Mouse (Mus musculus) CH12.LX (cell line): ENCODE results near the gene Synj2. TPM values are rescaled to one million over a fixed set of nuclear protein-coding genes. Genes with fewer than 3 reads are reported as not detected.
A peak's percentile ranks its signal among the peaks of the same experiment; 100 is the strongest.

Source experiments
- DNase-seq: peaks from one replicate; pipeline ENCODE4 v3.0.0-alpha.2; 2013; ENCODE audit errors: extremely low read depth
- H3K27ac ChIP-seq: 2 replicates; pipeline ENCODE4 v1.5.1; 2012; ENCODE audit warnings: low read depth, mild to moderate bottlenecking, control low read depth, moderate library complexity; ENCODE audit not compliant: insufficient read depth
- H3K27me3 ChIP-seq: replicated peaks from 2 replicates; pipeline ENCODE3; 2012; ENCODE audit warnings: inconsistent platforms
- H3K36me3 ChIP-seq, 2 experiments: replicated peaks in 1 of 2; 2 replicates each; pipeline versions ENCODE3 to v1.6.1; 2012; ENCODE audit warnings: inconsistent platforms in 1 of 2, low read length in 1 of 2, mild to moderate bottlenecking in 1 of 2, mixed read lengths in 1 of 2, moderate library complexity in 1 of 2; ENCODE audit not compliant: control insufficient read depth in 1 of 2, insufficient read depth in 1 of 2
- H3K4me1 ChIP-seq, 2 experiments: 2 replicates each; pipeline ENCODE4 v1.6.1; 2012; ENCODE audit warnings: inconsistent platforms in 1 of 2, moderate library complexity in 1 of 2; ENCODE audit not compliant: insufficient read depth in 2 of 2, control insufficient read depth in 1 of 2
- H3K4me2 ChIP-seq: 2 replicates; pipeline ENCODE4 v1.6.1; 2012; ENCODE audit warnings: low read depth, mild to moderate bottlenecking, control low read depth; ENCODE audit not compliant: poor library complexity, insufficient read depth, severe bottlenecking
- H3K4me3 ChIP-seq, 3 experiments: fragments of 150-350 bp in 1 of 3; sonication (generic) in 1 of 3; replicated peaks in 1 of 3; 2 replicates each; pipeline versions ENCODE3 to v1.5.1; 2011 to 2012; ENCODE audit warnings: low read depth in 2 of 3, low read length in 2 of 3, mild to moderate bottlenecking in 2 of 3, moderate library complexity in 2 of 3, control low read depth in 1 of 3, improper control_type of control experiment in 1 of 3, inconsistent platforms in 1 of 3, mixed read lengths in 1 of 3; ENCODE audit not compliant: poor library complexity in 1 of 3
- H3K79me2 ChIP-seq: replicated peaks from 2 replicates; pipeline ENCODE4 v1.6.1; 2012; ENCODE audit warnings: mild to moderate bottlenecking, moderate library complexity; ENCODE audit not compliant: control insufficient read depth, poor library complexity, insufficient read depth, severe bottlenecking; ENCODE audit errors: extremely low read depth
- H3K9ac ChIP-seq: 2 replicates; pipeline ENCODE4 v1.6.1; 2012; ENCODE audit warnings: low read depth, mild to moderate bottlenecking, control low read depth, moderate library complexity; ENCODE audit not compliant: insufficient read depth
- H3K9me3 ChIP-seq: replicated peaks from 2 replicates; pipeline ENCODE3; 2012; ENCODE audit warnings: low read length, inconsistent platforms, mixed read lengths
- BHLHE40 ChIP-seq: IDR thresholded peaks from 2 replicates; pipeline ENCODE4 v1.6.1; 2011; ENCODE audit warnings: mild to moderate bottlenecking, low read depth, low read length, improper control_type of control experiment
- CHD2 ChIP-seq: IDR thresholded peaks from 2 replicates; pipeline ENCODE4 v1.6.1; 2011; ENCODE audit warnings: low read length, improper control_type of control experiment
- E2F4 ChIP-seq: IDR thresholded peaks from 2 replicates; pipeline ENCODE4 v1.6.1; 2011; ENCODE audit warnings: low read depth, low read length, improper control_type of control experiment; ENCODE audit not compliant: insufficient replicate concordance
- EP300 ChIP-seq: IDR thresholded peaks from 2 replicates; pipeline ENCODE4 v1.6.1; 2011; ENCODE audit warnings: low read length, improper control_type of control experiment
- IRF4 ChIP-seq: IDR thresholded peaks from 2 replicates; pipeline ENCODE4 v1.6.1; 2014; ENCODE audit warnings: low read depth, mild to moderate bottlenecking, inconsistent platforms, low read length, improper control_type of control experiment
- JUN ChIP-seq: IDR thresholded peaks from 2 replicates; pipeline ENCODE4 v1.6.1; 2011; ENCODE audit warnings: low read depth, mild to moderate bottlenecking, low read length, improper control_type of control experiment, moderate library complexity; ENCODE audit not compliant: insufficient read depth
- JUND ChIP-seq: conservative IDR thresholded peaks from 2 replicates; pipeline ENCODE4 v1.6.1; 2011; ENCODE audit warnings: low read depth, low read length, improper control_type of control experiment
- KAT2A ChIP-seq: IDR thresholded peaks from 2 replicates; pipeline ENCODE4 v1.6.1; 2012; ENCODE audit warnings: low read length, improper control_type of control experiment, inconsistent platforms; ENCODE audit not compliant: insufficient replicate concordance
- MYC ChIP-seq: IDR thresholded peaks from 2 replicates; pipeline ENCODE4 v1.6.1; 2011; ENCODE audit warnings: low read depth, mild to moderate bottlenecking, improper control_type of control experiment, low read length
- NRF1 ChIP-seq: IDR thresholded peaks from 2 replicates; pipeline ENCODE4 v1.6.1; 2014; ENCODE audit warnings: low read depth, mild to moderate bottlenecking, inconsistent platforms, low read length, improper control_type of control experiment, moderate library complexity
- PAX5 ChIP-seq: IDR thresholded peaks from 2 replicates; pipeline ENCODE4 v1.6.1; 2012; ENCODE audit warnings: low read length, inconsistent platforms, mixed read lengths
- TBP ChIP-seq: conservative IDR thresholded peaks from 2 replicates; pipeline ENCODE4 v1.6.1; 2011; ENCODE audit warnings: low read depth, low read length, improper control_type of control experiment
- UBTF ChIP-seq: IDR thresholded peaks from 2 replicates; pipeline ENCODE4 v1.6.1; 2012; ENCODE audit warnings: low read depth, mild to moderate bottlenecking, inconsistent platforms, low read length, improper control_type of control experiment, moderate library complexity
- USF1 ChIP-seq: IDR thresholded peaks from 2 replicates; pipeline ENCODE4 v1.6.1; 2014; ENCODE audit warnings: low read depth, mild to moderate bottlenecking, inconsistent platforms, low read length, improper control_type of control experiment
- ZC3H11A ChIP-seq: IDR thresholded peaks from 2 replicates; pipeline ENCODE4 v1.6.1; 2012; ENCODE audit warnings: low read depth, mild to moderate bottlenecking, inconsistent platforms, low read length, improper control_type of control experiment
- ZKSCAN1 ChIP-seq: IDR thresholded peaks from 2 replicates; pipeline ENCODE4 v1.6.1; 2012; ENCODE audit warnings: low read depth, inconsistent platforms, low read length, improper control_type of control experiment, borderline replicate concordance
- ZMIZ1 ChIP-seq: IDR thresholded peaks from 2 replicates; pipeline ENCODE4 v1.6.1; 2012; ENCODE audit warnings: low read depth, mild to moderate bottlenecking, inconsistent platforms, low read length, improper control_type of control experiment
- dilution Hi-C: fragments of 300-500 bp; cut with MboI; formaldehyde crosslinking; loops from 2 replicates; pipeline ENCODE4 v1.14.3; 2020; ENCODE audit warnings: low sequenced_read_pairs; ENCODE audit not compliant: extremely low pct_unique_long_range_greater_than_20kb, extremely low pct_ligation_motif_present
- in situ Hi-C: fragments of 300-500 bp; cut with MboI; formaldehyde crosslinking; loops from 3 replicates; pipeline ENCODE4 v1.14.3; 2019; ENCODE audit warnings: low sequenced_read_pairs, low pct_ligation_motif_present, low pct_unique_long_range_greater_than_20kb, mixed read lengths
- polyA plus RNA-seq: library from polyadenylated mRNA; unstranded; fragments of >175 nt; gene quantifications from 2 replicates; pipeline ENCODE4 v1.2.1, GENCODE M21; 2012; ENCODE audit warnings: low read depth; ENCODE audit not compliant: insufficient read length
- total RNA-seq, 2 experiments: library from RNA; depleted of rRNA; stranded (reverse); fragments of 300-350 nt in 1 of 2; fragments of >200 nt in 1 of 2; gene quantifications; 2 replicates each; pipeline ENCODE4 v1.2.3; 2012 to 2014

Gene Synj2
- total and polyA plus RNA-seq, 3 experiments = 5.3 to 10.9 (median 6.8) TPM

- peaks cover 6% of the 10 kb centered on the region for H3K27me3 ChIP-seq
- in situ Hi-C loops = no loop called here
Measured at GRCm38 (mm10) chr17:5935680-5936079, 5.4 kb upstream of the Synj2 start.

GRCm38 (mm10) chr17:5936276-5936675, 4.8 kb upstream of the Synj2 start:
- H3K4me1 ChIP-seq = peaks cover 14 to 52% of the 10 kb centered on the region in 2 experiments; a peak in 3 of 4 replicates
- dilution Hi-C loops (no loop called here), in situ Hi-C loops (no loop called here)
- H3K4me3 ChIP-seq = no peak overlapping the region
- H3K79me2 ChIP-seq = no peaks in the 10 kb centered on the region
- no peak overlapping the region for H3K9ac ChIP-seq
- no peak for DNase-seq
- peaks cover 6% of the 10 kb centered on the region for H3K27me3 ChIP-seq
- H3K27ac ChIP-seq = no peak overlapping the region
- no peak for TF ChIP-seq ZC3H11A
- no peak for TF ChIP-seq UBTF
- no peak for TF ChIP-seq NRF1
- TF ChIP-seq PAX5 = no peak
- TF ChIP-seq KAT2A = no peak
- no peak for TF ChIP-seq ZMIZ1
- no peak for TF ChIP-seq E2F4
- TF ChIP-seq USF1 = no peak
- H3K36me3 ChIP-seq = peaks cover 2% of the 10 kb centered on the region in 2 experiments
- no peak overlapping the region for H3K4me2 ChIP-seq
- peaks cover 4% of the 10 kb centered on the region for H3K9me3 ChIP-seq

More at GRCm38 (mm10) chr17:5935680-5936079, 5.4 kb upstream of the Synj2 start:
- peaks cover 14 to 55% of the 10 kb centered on the region in 2 experiments; a peak in 3 of 4 replicates for H3K4me1 ChIP-seq
- H3K36me3 ChIP-seq = peaks cover 5 to 6% of the 10 kb centered on the region in 2 experiments
- H3K27ac ChIP-seq = no peak overlapping the region
- H3K9me3 ChIP-seq = peaks cover 4% of the 10 kb centered on the region
- no peaks in the 10 kb centered on the region for H3K79me2 ChIP-seq
- dilution Hi-C loops = no loop called here
- H3K4me3 ChIP-seq = peak overlapping the region in 2 of 3 experiments; percentile 40 to 46
- peak overlapping the region; percentile 31; the same call in 1 of the 2 replicates for H3K9ac ChIP-seq
- peak overlapping the region; percentile 71; the same call in 1 of the 2 replicates for H3K4me2 ChIP-seq
- no peak for DNase-seq
- TF ChIP-seq JUN = no peak
- TF ChIP-seq CHD2 = no peak

- no peak overlapping the region for H3K4me2 ChIP-seq
- H3K27me3 ChIP-seq = peaks cover 6% of the 10 kb centered on the region
- dilution Hi-C loops (no loop called here), in situ Hi-C loops (no loop called here)
- H3K27ac ChIP-seq = no peak overlapping the region
- no peaks in the 10 kb centered on the region for H3K36me3 ChIP-seq
- H3K4me3 ChIP-seq = no peak overlapping the region
- peaks cover 16 to 50% of the 10 kb centered on the region in 2 experiments; a peak in 3 of 4 replicates for H3K4me1 ChIP-seq
- TF ChIP-seq JUND (no peak), TBP (no peak), JUN (no peak), ZC3H11A (no peak), MYC (no peak), BHLHE40 (no peak), ZKSCAN1 (no peak), EP300 (no peak), ZMIZ1 (no peak), IRF4 (no peak)
- H3K9ac ChIP-seq = no peak overlapping the region
- H3K9me3 ChIP-seq = peaks cover 4% of the 10 kb centered on the region
- H3K79me2 ChIP-seq = no peaks in the 10 kb centered on the region
- no peak for DNase-seq
Measured at GRCm38 (mm10) chr17:5937441-5937840, 3.6 kb upstream of the Synj2 start.
